Mouse (Mus musculus): ENCODE data around the gene Mettl1.
"Not testable (repeated sequence)": the region's sequence is repeated elsewhere in the genome, so short reads cannot be mapped to it uniquely, and the experiment has no call there.

The Mettl1 gene

GRCm38 (mm10) chr10:127042468-127043115 is 1.4 kb downstream of the Mettl1 start:
- in situ Hi-C loops (cut with MboI; ENCODE audit: unreplicated experiment in 2 of 2) = no loop called here

DNA sequence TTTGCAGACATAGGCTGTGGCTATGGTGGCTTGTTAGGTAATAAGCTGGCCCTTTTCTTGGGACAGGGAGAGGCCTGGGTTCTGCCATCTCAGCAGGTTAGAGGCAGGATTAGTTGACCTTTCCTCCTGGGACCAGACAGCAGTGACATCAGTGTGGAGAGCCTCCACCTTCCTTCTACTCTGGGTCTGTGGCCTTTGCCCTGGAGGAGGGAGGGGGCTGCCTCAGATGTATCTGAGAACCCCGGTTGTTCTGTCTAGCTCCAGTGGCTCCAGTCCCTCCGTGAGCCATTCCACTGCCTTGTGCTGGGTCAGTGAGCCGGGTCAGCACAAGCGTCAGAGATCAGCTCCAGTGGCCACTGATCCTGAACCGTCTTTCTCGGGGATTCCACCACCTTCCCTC is 2.0 kb downstream of the Mettl1 start:
- in situ Hi-C loops (cut with MboI; ENCODE audit: unreplicated experiment in 2 of 2) = no loop called here

GRCm38 (mm10) chr10:127047954-127048353 is 6.7 kb downstream of the Mettl1 start, which contains the start of gene Cyp27b1:
Gene Cyp27b1 (plus strand): TSS chr10:127048250.
- in situ Hi-C loops (cut with MboI; ENCODE audit: unreplicated experiment in 2 of 2) = no loop called here

DNA sequence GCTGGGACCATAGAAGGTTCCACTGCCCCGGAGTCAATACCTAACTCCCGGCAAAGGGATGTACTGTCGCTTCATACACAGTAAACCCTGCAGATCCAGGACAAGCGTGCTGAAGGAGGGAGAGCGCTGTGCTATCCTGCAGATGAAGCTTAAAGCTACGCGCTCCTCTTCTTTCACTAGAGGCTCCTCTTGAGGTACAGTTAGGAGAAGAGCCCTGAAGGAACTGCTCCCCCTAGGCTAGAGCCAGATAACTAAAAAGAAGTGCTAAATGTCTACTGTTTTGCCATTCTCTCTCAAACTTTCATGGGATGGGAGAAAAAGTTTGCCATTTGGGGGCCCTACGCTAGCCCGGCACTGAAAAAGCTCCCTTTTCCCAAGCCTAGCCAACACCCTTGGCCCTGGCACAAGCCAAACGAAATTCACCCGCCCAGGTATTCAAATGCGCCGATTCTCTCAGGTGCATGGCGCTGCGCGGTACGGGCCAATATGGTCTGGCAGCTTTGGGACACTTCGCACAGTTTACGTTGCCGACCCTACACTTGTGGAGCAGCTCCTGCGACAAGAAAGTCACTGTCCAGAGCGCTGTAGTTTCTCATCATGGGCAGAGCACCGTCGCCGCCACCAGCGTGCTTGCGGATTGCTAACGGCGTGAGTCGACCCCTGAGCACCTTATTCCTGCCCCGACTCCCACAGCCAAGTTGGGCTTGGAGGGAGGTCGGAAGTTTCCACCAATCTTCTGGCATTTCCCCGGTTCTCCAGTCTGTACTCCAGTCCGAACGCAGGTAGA is 7.6 kb downstream of the Mettl1 start:
- in situ Hi-C loops (cut with MboI; ENCODE audit: unreplicated experiment in 2 of 2) = no loop called here

DNA sequence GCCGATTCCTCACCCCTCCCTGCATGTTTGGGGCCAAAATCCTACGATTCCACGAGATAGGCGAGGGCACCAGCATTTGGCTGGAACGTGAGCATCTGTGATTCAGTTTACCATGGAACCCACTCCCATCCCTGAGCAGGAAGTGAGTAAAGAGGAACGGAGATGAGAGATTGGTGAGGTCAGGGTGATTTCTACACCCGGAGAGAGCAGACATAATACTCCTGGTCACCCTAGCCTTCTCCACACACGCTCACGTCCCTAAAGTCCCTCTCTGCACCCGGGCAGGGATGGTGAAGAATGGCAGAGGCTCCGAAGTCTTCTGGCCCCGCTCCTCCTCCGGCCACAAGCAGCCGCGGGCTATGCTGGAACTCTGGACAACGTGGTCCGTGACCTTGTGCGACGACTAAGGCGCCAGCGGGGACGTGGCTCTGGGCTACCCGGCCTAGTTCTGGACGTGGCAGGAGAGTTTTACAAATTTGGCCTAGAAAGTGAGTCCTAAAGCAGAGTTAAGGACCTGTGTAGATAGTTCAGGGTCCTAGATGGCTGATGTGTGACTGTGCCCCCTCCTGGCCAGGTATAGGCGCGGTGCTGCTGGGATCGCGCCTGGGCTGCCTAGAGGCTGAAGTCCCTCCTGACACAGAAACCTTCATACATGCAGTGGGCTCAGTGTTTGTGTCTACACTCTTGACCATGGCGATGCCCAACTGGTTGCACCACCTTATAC is 8.3 kb downstream of the Mettl1 start:
- in situ Hi-C loops (cut with MboI; ENCODE audit: unreplicated experiment in 2 of 2) = no loop called here

- in situ Hi-C loops (cut with MboI; ENCODE audit: unreplicated experiment in 2 of 2) = no loop called here
Observed at GRCm38 (mm10) chr10:127050119-127050474, 8.9 kb downstream of the Mettl1 start.

DNA sequence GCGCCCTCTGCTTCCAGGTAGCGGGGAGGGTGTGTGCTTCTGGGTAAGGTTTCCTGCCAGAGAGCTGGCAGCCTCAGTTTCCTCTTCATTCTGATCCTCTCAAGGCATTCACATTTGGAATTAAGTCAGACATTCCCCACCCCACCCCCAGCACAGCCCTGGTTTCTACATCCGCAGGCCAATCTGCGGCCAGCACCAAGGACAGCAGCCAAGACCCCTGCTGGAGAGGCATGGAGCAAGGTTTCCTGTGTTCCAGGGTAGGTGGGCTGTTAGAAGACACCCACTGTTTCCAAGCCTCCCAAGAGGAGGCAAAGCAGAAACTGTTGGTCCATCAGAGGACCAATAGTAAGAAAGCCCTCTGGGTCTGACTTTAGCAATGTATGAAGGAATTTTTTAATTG is 13.4 kb downstream of the Mettl1 start:
- in situ Hi-C loops (cut with MboI; ENCODE audit: unreplicated experiment in 2 of 2) = no loop called here

GRCm38 (mm10) chr10:127055406-127055805 is 14.2 kb downstream of the Mettl1 start:
- in situ Hi-C loops (cut with MboI; ENCODE audit: unreplicated experiment in 2 of 2) = no loop called here

- in situ Hi-C loops (cut with MboI; ENCODE audit: unreplicated experiment in 2 of 2) = no loop called here
Observed at GRCm38 (mm10) chr10:127056490-127056889, 15.3 kb downstream of the Mettl1 start.

- in situ Hi-C loops (cut with MboI; ENCODE audit: unreplicated experiment in 2 of 2) = no loop called here
Observed at GRCm38 (mm10) chr10:127058161-127058560, 16.9 kb downstream of the Mettl1 start.

GRCm38 (mm10) chr10:127058708-127059107 is 17.5 kb downstream of the Mettl1 start:
- in situ Hi-C loops (cut with MboI; ENCODE audit: unreplicated experiment in 2 of 2) = no loop called here

- in situ Hi-C loops (cut with MboI; ENCODE audit: unreplicated experiment in 2 of 2) = no loop called here
Observed at GRCm38 (mm10) chr10:127059174-127059967, 18.2 kb downstream of the Mettl1 start.

DNA sequence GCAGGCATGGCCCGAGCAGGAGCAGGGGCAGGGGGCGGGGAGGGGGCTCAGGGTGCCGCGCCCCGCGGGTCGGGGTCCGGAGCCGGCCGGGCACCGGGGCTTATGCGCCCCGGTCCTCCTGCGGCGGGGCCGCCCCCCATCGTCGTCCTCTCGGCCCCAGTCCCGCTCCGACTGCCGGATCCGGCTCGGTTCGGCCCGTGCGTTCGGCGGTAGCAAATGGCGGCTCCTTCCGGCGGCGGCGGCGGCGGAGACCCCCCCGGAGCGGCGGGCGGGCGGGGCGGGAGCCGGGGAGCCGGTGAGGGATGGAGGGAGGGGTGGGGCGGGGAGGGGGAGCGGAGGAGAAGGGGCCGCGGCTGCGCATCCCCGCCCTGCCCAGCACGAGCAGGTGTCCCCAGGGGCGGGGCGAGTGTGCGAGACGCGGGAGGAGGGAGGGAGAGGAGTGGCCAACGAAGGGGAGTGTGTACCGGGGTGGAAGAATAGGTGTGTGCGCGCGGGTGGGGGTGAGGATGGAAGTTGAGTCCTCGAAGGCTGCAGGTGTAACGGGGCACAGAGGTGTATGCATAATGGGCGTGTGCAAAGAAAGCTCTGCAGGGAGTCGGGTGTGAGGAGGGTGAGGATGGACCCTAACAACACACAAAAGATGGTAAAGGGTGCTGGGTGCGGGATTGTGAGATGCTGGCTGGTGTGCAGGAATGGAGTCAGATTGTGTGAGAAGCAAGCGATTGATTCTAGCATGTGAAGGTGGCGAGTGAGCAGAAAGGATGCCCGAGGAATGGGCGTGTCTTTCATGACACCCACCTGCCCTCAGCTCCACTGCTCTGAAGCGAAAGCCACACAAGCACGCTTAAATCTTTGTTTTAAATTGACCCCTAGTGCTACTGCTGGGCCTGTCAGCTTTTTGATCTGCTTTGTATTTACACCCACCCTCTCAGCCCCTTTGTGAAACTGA is 19.0 kb downstream of the Mettl1 start, which contains the start of gene March9:
TSS of gene March9 (minus strand) at position 217 of the 949 bp plus-strand sequence.
- in situ Hi-C loops (cut with MboI; ENCODE audit: unreplicated experiment in 2 of 2) = no loop called here

DNA sequence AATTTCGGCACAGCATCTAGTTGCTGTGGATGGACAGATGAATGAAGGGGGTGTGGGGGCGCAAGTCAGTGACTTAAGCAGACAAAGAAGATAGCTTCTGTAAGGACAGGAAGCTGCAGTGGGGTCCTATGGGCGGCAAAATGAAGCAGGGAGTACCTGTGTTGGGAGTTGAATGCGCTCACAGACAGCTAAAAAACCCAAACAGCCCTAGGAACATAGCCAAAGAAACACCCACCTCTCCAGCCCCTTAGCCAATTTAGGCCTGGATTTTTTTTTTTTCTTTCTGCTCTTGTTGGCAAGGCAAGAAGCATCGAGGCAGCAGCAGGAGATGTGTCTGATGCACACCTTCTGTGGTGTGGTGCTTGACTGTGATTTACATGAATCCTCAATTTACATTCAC is 19.9 kb downstream of the Mettl1 start:
- in situ Hi-C loops (cut with MboI; ENCODE audit: unreplicated experiment in 2 of 2) = no loop called here

- in situ Hi-C loops (cut with MboI; ENCODE audit: unreplicated experiment in 2 of 2) = no loop called here
Observed at GRCm38 (mm10) chr10:127061513-127061912, 20.3 kb downstream of the Mettl1 start.

DNA sequence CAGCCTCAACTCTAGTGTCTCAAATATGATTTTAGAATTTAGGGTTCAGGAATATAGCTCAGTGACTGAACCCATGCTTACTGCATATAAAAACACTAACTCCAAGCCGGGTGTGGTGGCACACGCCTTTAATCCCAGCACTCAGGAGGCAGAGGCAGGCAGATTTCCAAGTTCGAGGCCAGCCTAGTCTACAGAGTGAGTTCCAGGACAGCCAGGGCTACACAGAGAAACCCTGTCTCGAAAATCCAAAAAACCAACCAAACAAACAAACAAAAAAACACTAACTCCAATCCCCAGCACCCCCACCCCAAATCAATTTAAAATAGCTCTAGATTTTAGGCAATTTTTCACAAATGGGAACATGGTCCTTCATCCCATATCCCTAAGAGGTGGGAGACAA is 20.9 kb downstream of the Mettl1 start:
- in situ Hi-C loops (cut with MboI; ENCODE audit: unreplicated experiment in 2 of 2) = not testable (repeated sequence)

- in situ Hi-C loops (cut with MboI; ENCODE audit: unreplicated experiment in 2 of 2) = no loop called here
Observed at GRCm38 (mm10) chr10:127062503-127062902, 21.3 kb downstream of the Mettl1 start.

DNA sequence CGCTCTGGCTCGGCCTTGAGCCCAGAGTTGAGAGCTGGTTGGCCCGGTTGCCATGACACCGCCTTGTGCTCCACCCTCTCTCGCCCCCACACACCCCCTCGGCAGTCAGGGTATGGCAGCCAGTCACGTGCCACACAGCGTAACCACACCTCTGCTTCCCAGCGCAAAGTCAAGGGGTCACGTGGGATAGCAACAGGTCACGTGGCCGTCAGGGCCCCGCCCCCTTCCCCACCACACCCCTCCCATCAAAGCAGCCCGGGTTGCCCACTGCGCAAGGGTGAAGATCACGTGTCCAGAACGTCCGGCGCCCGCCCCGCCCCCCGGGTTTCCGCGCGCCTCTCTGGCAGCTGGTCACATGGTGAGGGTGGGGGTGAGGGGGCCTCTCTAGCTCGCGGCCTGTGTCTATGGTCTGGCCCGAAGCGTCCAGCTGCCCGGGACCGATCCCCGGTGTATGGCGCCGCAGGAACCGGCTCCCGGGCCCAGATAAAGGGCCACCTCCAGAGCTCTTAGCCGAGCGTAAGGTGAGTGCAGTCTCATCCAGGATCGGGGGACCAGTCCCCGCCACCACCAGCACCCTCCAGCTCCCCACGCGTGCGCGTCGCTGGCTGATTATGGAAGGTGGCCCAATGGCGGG is 22.1 kb downstream of the Mettl1 start, which contains the start of gene Cdk4:
TSS of gene Cdk4 (plus strand) at position 296 of the 634 bp plus-strand sequence.
- in situ Hi-C loops (cut with MboI; ENCODE audit: unreplicated experiment in 2 of 2) = no loop called here

All from v-Abl transformed pro-B cells (cell line).